Mouse (Mus musculus) embryonic fibroblast, embryonic 13.5 days (primary cell): ENCODE measurements around the gene Naif1.
A peak's percentile ranks its signal among the peaks of the same experiment; 100 is the strongest.

Experiments used
- CTCF ChIP-seq: IDR thresholded peaks from 2 replicates; pipeline ENCODE4 v1.5.1; 2011; ENCODE audit warnings: mild to moderate bottlenecking, control low read depth, low read length, moderate library complexity, borderline replicate concordance; ENCODE audit not compliant: insufficient read depth
- POLR2A ChIP-seq: IDR thresholded peaks from 2 replicates; pipeline ENCODE4 v1.6.1; 2011; ENCODE audit warnings: low read depth, mild to moderate bottlenecking, control low read depth, low read length, moderate library complexity

DNA sequence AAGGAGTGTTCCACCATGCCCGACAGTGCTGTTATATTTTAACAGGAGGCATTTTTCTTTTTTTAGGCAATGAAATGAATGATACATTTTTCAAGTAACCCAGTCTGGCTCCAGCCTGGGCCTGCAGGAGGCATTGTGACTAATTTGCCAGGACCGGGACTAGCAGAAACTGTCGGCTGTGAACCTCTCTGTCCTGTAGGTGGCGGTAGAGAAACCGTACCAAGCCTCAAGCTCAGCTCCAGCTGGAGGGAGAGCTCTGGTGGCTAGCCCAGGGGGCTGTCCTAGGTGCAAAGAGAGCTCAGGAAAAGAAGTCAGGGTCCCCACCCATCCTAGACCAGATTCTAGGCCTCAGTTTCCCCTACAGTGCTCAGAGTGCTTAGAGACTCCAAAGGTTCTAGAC is 38.4 kb downstream of the Naif1 start:
- peak; percentile 72 for TF ChIP-seq CTCF
- no peak for TF ChIP-seq POLR2A
